ENCODE assay signal across 21 mouse cellular contexts in the genomic region with DNA sequence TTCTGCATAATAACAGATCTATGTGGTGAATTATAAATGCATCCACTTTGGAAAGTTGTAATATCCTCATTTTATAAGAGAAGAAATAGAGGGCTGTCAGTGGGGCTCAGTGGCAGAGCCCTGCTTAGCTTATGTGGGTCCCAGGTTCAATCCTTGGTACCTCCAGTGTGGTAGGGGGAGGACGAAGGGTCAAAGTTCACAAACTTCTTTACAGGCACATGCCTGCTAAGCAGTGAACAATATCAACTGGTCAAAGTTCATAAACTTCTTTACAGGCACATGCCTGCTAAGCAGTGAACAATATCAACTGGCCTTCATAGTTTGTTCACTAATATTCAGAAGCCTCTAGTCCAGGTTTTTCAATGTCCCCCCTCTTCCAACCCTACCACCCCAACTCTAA. TPM values are rescaled to one million over a fixed set of nuclear protein-coding genes. Genes with fewer than 3 reads are reported as not detected.
A peak's percentile ranks its signal among the peaks of the same experiment; 100 is the strongest.
DNase-seq lines count a peak whose midpoint lies in the region; ATAC-seq and TF ChIP-seq lines count a peak whose summit lies in the region.
"Had no signal": no experiment of that assay in that cellular context is flagged by ENCODE, and none has a peak within 500 bp of the region (broad histone marks: within the 10 kb centered on the region; RNA-seq: fewer than 3 reads in every experiment).

No protein-coding gene starts in this region.

- H3K4me2 ChIP-seq in intestine, postnatal 0 days (replicated peaks; ENCODE audit: low read depth) = no peak overlapping the region
- H3K4me2 ChIP-seq in kidney, postnatal 0 days (ENCODE audit: low read length) = no peak overlapping the region
- H3K4me2 ChIP-seq: embryonic facial prominence, embryonic 15.5 days had no signal

- H3K4me3 ChIP-seq in intestine, postnatal 0 days (ENCODE audit: low read depth, low read length) = no peak overlapping the region
- H3K4me3 ChIP-seq in kidney, postnatal 0 days (replicated peaks; ENCODE audit: low read depth, low read length) = no peak overlapping the region
- H3K4me3 ChIP-seq: embryonic facial prominence, embryonic 15.5 days; erythroblast, embryonic 14.5 days; forebrain, embryonic 10.5 days; gastrocnemius, adult 2 months had no signal

- H3K36me3 ChIP-seq in intestine, postnatal 0 days (ENCODE audit: control insufficient read depth, insufficient read depth) = no peaks in the 10 kb centered on the region; the same call in 1 of the 2 replicates
- no peaks in the 10 kb centered on the region for H3K36me3 ChIP-seq in kidney, postnatal 0 days (ENCODE audit: insufficient read depth, low read length)
- H3K36me3 ChIP-seq: embryonic facial prominence, embryonic 15.5 days; forebrain, embryonic 10.5 days had no signal

- H3K4me1 ChIP-seq in intestine, postnatal 0 days (replicated peaks; ENCODE audit: control insufficient read depth, insufficient read depth, low read length) = peaks cover 2% of the 10 kb centered on the region; the same call in 1 of the 2 replicates
- H3K4me1 ChIP-seq in kidney, postnatal 0 days (replicated peaks; ENCODE audit: insufficient read depth, low read length) = no peaks in the 10 kb centered on the region; the same call in 1 of the 2 replicates
- H3K4me1 ChIP-seq: embryonic facial prominence, embryonic 15.5 days had no signal

- no peaks in the 10 kb centered on the region for H3K9me3 ChIP-seq in intestine, postnatal 0 days (ENCODE audit: control insufficient read depth)
- no peaks in the 10 kb centered on the region for H3K9me3 ChIP-seq in kidney, postnatal 0 days (replicated peaks; ENCODE audit: low read length)
- H3K9me3 ChIP-seq: embryonic facial prominence, embryonic 15.5 days; forebrain, embryonic 10.5 days had no signal

- H3K27me3 ChIP-seq in intestine, postnatal 0 days (replicated peaks; ENCODE audit: control insufficient read depth, insufficient read depth, low read length) = no peaks in the 10 kb centered on the region
- no peaks in the 10 kb centered on the region for H3K27me3 ChIP-seq in kidney, postnatal 0 days (ENCODE audit: insufficient read depth, low read length)
- H3K27me3 ChIP-seq: embryonic facial prominence, embryonic 15.5 days had no signal

- ATAC-seq in intestine, postnatal 0 days = peak; percentile 66
- ATAC-seq in kidney, postnatal 0 days (replicated peaks; ENCODE audit: low FRiP score, low read depth) = peak; percentile 57
- no peak for ATAC-seq in CD4-positive, CD25-positive, alpha-beta regulatory T cell, adult 4 months
- ATAC-seq: forebrain, embryonic 14.5 days had no signal

- WGBS in intestine, postnatal 0 days = 26% methylated on average over 1 of the region's 1 CpGs
- 77% methylated on average over 1 of the region's 1 CpGs for WGBS in kidney, postnatal 0 days

- no peak for TF ChIP-seq CTCF in intestine, postnatal 0 days (IDR thresholded peaks at IDR 0.05; ENCODE audit: low read depth)
- no peak for TF ChIP-seq CTCF in kidney, postnatal 0 days (IDR thresholded peaks at IDR 0.05; ENCODE audit: low read depth)

- DNase-seq in kidney, adult 11 months = peak; percentile 68
- DNase-seq in kidney, adult 18-20 months = no peak
- DNase-seq in kidney, postnatal 0 days (ENCODE audit: low spot score) = no peak
- DNase-seq in kidney, postnatal 36 days = peak; percentile 66 to 79
- DNase-seq in spleen, postnatal 14 days (ENCODE audit: low spot score in 2 of 2) = no peak
- no peak for DNase-seq in heart, postnatal 10 days
- DNase-seq: adrenal gland, postnatal 10 days; B cell, adult 2 months; cerebellum, adult 11 months; cerebellum, adult 8-10 months; cerebellum, postnatal 14 days; embryo, embryonic 11 days; gastrocnemius, adult 2 months; gastrocnemius, postnatal 25 days; heart, postnatal 14 days had no signal

- no peak overlapping the region for H3K9ac ChIP-seq in intestine, postnatal 0 days (ENCODE audit: low read depth, low read length)
- H3K9ac ChIP-seq in kidney, postnatal 0 days (ENCODE audit: low read depth, low read length) = no peak overlapping the region
- H3K9ac ChIP-seq: embryonic facial prominence, embryonic 15.5 days had no signal

- intact Hi-C loops in heart, postnatal 10 days (cut with DNase I) = no loop called here

- H3K27ac ChIP-seq in intestine, postnatal 0 days (ENCODE audit: low read depth, low read length) = no peak overlapping the region
- H3K27ac ChIP-seq in kidney, postnatal 0 days = peak overlapping the region; percentile 62; the same call in 1 of the 2 replicates
- H3K27ac ChIP-seq: embryonic facial prominence, embryonic 15.5 days; forebrain, embryonic 10.5 days; gastrocnemius, adult 2 months had no signal

RNA-seq across cellular contexts. Expression of gene Nceh1, which starts 13.8 kb away (rescaled TPM):
- polyA plus RNA-seq in intestine, postnatal 0 days (2015; fragmentation: Nextera tagmentation; extraction: Ambion mirVana) = 12.6 and 15.0 TPM in 2 replicates
- 47.7 and 51.2 TPM in 2 replicates for polyA plus RNA-seq in kidney, postnatal 0 days (2015; fragmentation: Nextera tagmentation; extraction: Ambion mirVana)
- polyA plus RNA-seq in CD4-positive, CD25-positive, alpha-beta regulatory T cell, adult 4 months (2017; shearing (Covaris generic)) = 10 to 100 TPM; 22.1 to 26.8 TPM
- 100 to 1,000 TPM; 167 TPM for total RNA-seq in heart, postnatal 10 days (2021)

RNA-seq across cellular contexts. Expression of gene Ect2, which starts 42.9 kb away (rescaled TPM):
- 8.4 and 9.1 TPM in 2 replicates for polyA plus RNA-seq in intestine, postnatal 0 days (2015; fragmentation: Nextera tagmentation; extraction: Ambion mirVana)
- 23.9 and 26.9 TPM in 2 replicates for polyA plus RNA-seq in kidney, postnatal 0 days (2015; fragmentation: Nextera tagmentation; extraction: Ambion mirVana)
- 1 to 10 TPM; 4.6 to 7.3 TPM for polyA plus RNA-seq in CD4-positive, CD25-positive, alpha-beta regulatory T cell, adult 4 months (2017; shearing (Covaris generic))
- 1 to 10 TPM; 9.3 to 9.6 TPM for total RNA-seq in heart, postnatal 10 days (2021)

Comparison
In these comparisons a context has a peak if more than half of its experiments do, and no peak if none do; other contexts are left out.
1. DNase-seq: peak in kidney, adult 11 months (single experiment) and kidney, postnatal 36 days (2 of 2); none in kidney, adult 18-20 months (single experiment), kidney, postnatal 0 days (single experiment), spleen, postnatal 14 days (0 of 2) and heart, postnatal 10 days (0 of 2).